ENCODE assay signal across 25 mouse cellular contexts in genomic region chr13:118023381-118023780, GRCm38 (mm10).
"Had no signal": no experiment of that assay in that cellular context is flagged by ENCODE, and none has a peak within 500 bp of the region (broad histone marks: within the 10 kb centered on the region; RNA-seq: fewer than 3 reads in every experiment).

No protein-coding gene starts in this region.

- DNase-seq: gastrocnemius, adult 2 months; gastrocnemius, postnatal 10 days; gastrocnemius, postnatal 25 days; heart, adult 2 months; heart, postnatal 4 days; kidney, adult 11 months; kidney, adult 8-10 months; kidney, postnatal 10 days; kidney, postnatal 25 days; kidney, postnatal 4 days; liver had no signal

- ATAC-seq: hindbrain, postnatal 0 days; intestine, embryonic 16.5 days had no signal

- H3K9me3 ChIP-seq: heart, embryonic 13.5 days; heart, embryonic 15.5 days; hindbrain, embryonic 10.5 days; hindbrain, embryonic 13.5 days; hindbrain, embryonic 15.5 days; limb, embryonic 10.5 days; limb, embryonic 12.5 days had no signal

- H3K9ac ChIP-seq: heart, embryonic 13.5 days; heart, embryonic 15.5 days; hindbrain, embryonic 13.5 days; hindbrain, embryonic 15.5 days; limb, embryonic 12.5 days; liver, embryonic 14.5 days had no signal

- H3K4me2 ChIP-seq: heart, embryonic 11.5 days; heart, embryonic 13.5 days; heart, embryonic 15.5 days; hindbrain, embryonic 13.5 days; hindbrain, embryonic 15.5 days; limb, embryonic 12.5 days; liver, embryonic 11.5 days had no signal

- H3K4me1 ChIP-seq: heart, embryonic 15.5 days; hindbrain, embryonic 13.5 days; hindbrain, embryonic 15.5 days had no signal

- H3K27me3 ChIP-seq: heart, embryonic 13.5 days; heart, embryonic 15.5 days; hindbrain, embryonic 13.5 days; hindbrain, embryonic 15.5 days; limb, embryonic 12.5 days had no signal

- H3K36me3 ChIP-seq: heart, embryonic 13.5 days; heart, embryonic 15.5 days; hindbrain, embryonic 10.5 days; hindbrain, embryonic 13.5 days; hindbrain, embryonic 15.5 days; limb, embryonic 10.5 days; limb, embryonic 12.5 days had no signal

- H3K4me3 ChIP-seq: gastrocnemius, adult 2 months; heart, adult 2 months; heart, embryonic 13.5 days; heart, embryonic 15.5 days; hindbrain, embryonic 10.5 days; hindbrain, embryonic 13.5 days; hindbrain, embryonic 15.5 days; layer of hippocampus, adult 2 months; left cerebral cortex, adult 2 months; limb, embryonic 10.5 days; limb, embryonic 12.5 days had no signal

- H3K27ac ChIP-seq: gastrocnemius, adult 2 months; heart, adult 2 months; heart, embryonic 13.5 days; heart, embryonic 15.5 days; hindbrain, embryonic 10.5 days; hindbrain, embryonic 13.5 days; hindbrain, embryonic 15.5 days; hindbrain, postnatal 0 days; layer of hippocampus, adult 2 months; left cerebral cortex, adult 2 months; limb, embryonic 10.5 days; limb, embryonic 12.5 days; liver, embryonic 14.5 days had no signal
